In the genomic region with DNA sequence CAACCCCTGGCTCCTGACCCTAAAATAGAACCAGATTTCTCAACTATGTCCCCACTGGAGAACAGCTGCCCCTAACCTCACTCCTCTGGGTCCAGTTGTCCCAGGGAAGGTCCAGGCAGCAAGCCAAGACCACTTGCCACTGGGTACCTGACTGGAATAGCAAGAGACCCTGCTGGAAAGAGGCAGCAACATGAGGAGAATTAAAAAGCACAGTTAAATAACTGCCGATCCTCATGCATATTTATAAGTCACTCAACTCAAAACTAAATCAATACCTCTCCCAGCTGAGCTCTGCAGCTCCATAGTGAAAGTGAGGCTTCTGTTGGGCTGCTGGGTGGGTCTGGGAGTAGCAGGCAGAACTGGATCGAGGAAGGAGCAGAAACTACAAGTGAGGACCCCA, we compare ENCODE assay signal across 10 mouse cellular contexts.
DNase-seq lines count a peak whose midpoint lies in the region; ATAC-seq lines count a peak whose summit lies in the region.
"Had no signal": no experiment of that assay in that cellular context is flagged by ENCODE, and none has a peak within 500 bp of the region (broad histone marks: within the 10 kb centered on the region; RNA-seq: fewer than 3 reads in every experiment).

No protein-coding gene starts in this region.

- no peaks in the 10 kb centered on the region for H3K27me3 ChIP-seq in forebrain, embryonic 16.5 days (replicated peaks; ENCODE audit: control insufficient read depth, insufficient read depth, low read length)
- H3K27me3 ChIP-seq in midbrain, embryonic 13.5 days, result no peaks in the 10 kb centered on the region
- no peaks in the 10 kb centered on the region for H3K27me3 ChIP-seq in heart, embryonic 10.5 days (ENCODE audit: insufficient read depth, poor library complexity, severe bottlenecking)
- H3K27me3 ChIP-seq in limb, embryonic 10.5 days (ENCODE audit: low read depth, poor library complexity, severe bottlenecking), result no peaks in the 10 kb centered on the region

- no peak overlapping the region for H3K4me3 ChIP-seq in forebrain, embryonic 16.5 days (replicated peaks; ENCODE audit: low read length)
- H3K4me3 ChIP-seq in midbrain, embryonic 13.5 days (replicated peaks), result no peak overlapping the region
- H3K4me3 ChIP-seq in heart, embryonic 10.5 days, result no peak overlapping the region
- H3K4me3 ChIP-seq in limb, embryonic 10.5 days, result no peak overlapping the region

- peak overlapping the region; percentile 20; the same call in 1 of the 2 replicates for H3K27ac ChIP-seq in forebrain, embryonic 16.5 days (ENCODE audit: low read length)
- H3K27ac ChIP-seq in midbrain, embryonic 13.5 days, result peak overlapping the region; percentile 76
- H3K27ac ChIP-seq in heart, embryonic 10.5 days, result no peak overlapping the region
- H3K27ac ChIP-seq in limb, embryonic 10.5 days, result no peak overlapping the region

- H3K9ac ChIP-seq in forebrain, embryonic 16.5 days (replicated peaks; ENCODE audit: low read depth, low read length), result no peak overlapping the region
- H3K9ac ChIP-seq in midbrain, embryonic 13.5 days (replicated peaks), result no peak overlapping the region

- WGBS in forebrain, embryonic 16.5 days, result 11% methylated on average over 2 of the region's 2 CpGs
- WGBS in midbrain, embryonic 13.5 days, result 15% methylated on average over 2 of the region's 2 CpGs
- 91% methylated on average over 2 of the region's 2 CpGs for WGBS in heart, embryonic 10.5 days
- 89% methylated on average over 2 of the region's 2 CpGs for WGBS in limb, embryonic 10.5 days

- H3K4me1 ChIP-seq in forebrain, embryonic 16.5 days (replicated peaks; ENCODE audit: control insufficient read depth, insufficient read depth, low read length), result peaks cover 57% of the 10 kb centered on the region
- H3K4me1 ChIP-seq in midbrain, embryonic 13.5 days (replicated peaks), result peaks cover 34% of the 10 kb centered on the region
- peaks cover 8% of the 10 kb centered on the region; the same call in 1 of the 2 replicates for H3K4me1 ChIP-seq in heart, embryonic 10.5 days
- H3K4me1 ChIP-seq in limb, embryonic 10.5 days, result peaks cover 15% of the 10 kb centered on the region

- peak overlapping the region; percentile 12; the same call in 1 of the 2 replicates for H3K4me2 ChIP-seq in forebrain, embryonic 16.5 days (ENCODE audit: low read length)
- H3K4me2 ChIP-seq in midbrain, embryonic 13.5 days (replicated peaks), result no peak overlapping the region

- H3K36me3 ChIP-seq in forebrain, embryonic 16.5 days (ENCODE audit: control insufficient read depth, insufficient read depth), result no peaks in the 10 kb centered on the region
- H3K36me3 ChIP-seq in midbrain, embryonic 13.5 days, result no peaks in the 10 kb centered on the region
- peaks cover 2% of the 10 kb centered on the region; the same call in 1 of the 2 replicates for H3K36me3 ChIP-seq in heart, embryonic 10.5 days
- H3K36me3 ChIP-seq in limb, embryonic 10.5 days, result peaks cover 36% of the 10 kb centered on the region

- ATAC-seq in forebrain, embryonic 16.5 days, result peak; percentile 74
- ATAC-seq in midbrain, embryonic 13.5 days, result peak; percentile 83

- no peaks in the 10 kb centered on the region for H3K9me3 ChIP-seq in forebrain, embryonic 16.5 days (ENCODE audit: control insufficient read depth, low read length)
- no peaks in the 10 kb centered on the region for H3K9me3 ChIP-seq in midbrain, embryonic 13.5 days
- H3K9me3 ChIP-seq in heart, embryonic 10.5 days, result no peaks in the 10 kb centered on the region
- H3K9me3 ChIP-seq in limb, embryonic 10.5 days (replicated peaks), result no peaks in the 10 kb centered on the region
- H3K9me3 ChIP-seq: G1E had no signal

- DNase-seq in brain, embryonic 18.5 days (ENCODE audit: low read depth, low spot score), result peak; percentile 67
- DNase-seq in kidney, postnatal 36 days, result peak; percentile 59 to 67
- no peak for DNase-seq in heart, embryonic 10.5 days (ENCODE audit: low spot score)
- no peak for DNase-seq in adrenal gland, postnatal 25 days
- no peak for DNase-seq in Muller cell, postnatal 12 days (ENCODE audit: inconsistent ontology term)
- DNase-seq in limb, embryonic 10.5 days (ENCODE audit: low spot score), result no peak
- DNase-seq: heart, postnatal 4 days had no signal

Comparison
In these comparisons a context has a peak if more than half of its experiments do, and no peak if none do; other contexts are left out.
1. DNase-seq: peak in brain, embryonic 18.5 days (single experiment) and kidney, postnatal 36 days (2 of 2); none in heart, embryonic 10.5 days (single experiment), adrenal gland, postnatal 25 days (single experiment), Muller cell, postnatal 12 days (single experiment) and limb, embryonic 10.5 days (single experiment).
2. H3K27ac ChIP-seq: peak in forebrain, embryonic 16.5 days (single experiment) and midbrain, embryonic 13.5 days (single experiment); none in heart, embryonic 10.5 days (single experiment) and limb, embryonic 10.5 days (single experiment).